Mouse (Mus musculus): ENCODE results near the gene Atp6v0c. TPM values are rescaled to one million over a fixed set of nuclear protein-coding genes. Genes with fewer than 3 reads are reported as not detected.

Gene Atp6v0c
- 55.6 to 90.6 TPM (median 83.3 TPM) in 3 replicates for total RNA-seq (2017)

DNA sequence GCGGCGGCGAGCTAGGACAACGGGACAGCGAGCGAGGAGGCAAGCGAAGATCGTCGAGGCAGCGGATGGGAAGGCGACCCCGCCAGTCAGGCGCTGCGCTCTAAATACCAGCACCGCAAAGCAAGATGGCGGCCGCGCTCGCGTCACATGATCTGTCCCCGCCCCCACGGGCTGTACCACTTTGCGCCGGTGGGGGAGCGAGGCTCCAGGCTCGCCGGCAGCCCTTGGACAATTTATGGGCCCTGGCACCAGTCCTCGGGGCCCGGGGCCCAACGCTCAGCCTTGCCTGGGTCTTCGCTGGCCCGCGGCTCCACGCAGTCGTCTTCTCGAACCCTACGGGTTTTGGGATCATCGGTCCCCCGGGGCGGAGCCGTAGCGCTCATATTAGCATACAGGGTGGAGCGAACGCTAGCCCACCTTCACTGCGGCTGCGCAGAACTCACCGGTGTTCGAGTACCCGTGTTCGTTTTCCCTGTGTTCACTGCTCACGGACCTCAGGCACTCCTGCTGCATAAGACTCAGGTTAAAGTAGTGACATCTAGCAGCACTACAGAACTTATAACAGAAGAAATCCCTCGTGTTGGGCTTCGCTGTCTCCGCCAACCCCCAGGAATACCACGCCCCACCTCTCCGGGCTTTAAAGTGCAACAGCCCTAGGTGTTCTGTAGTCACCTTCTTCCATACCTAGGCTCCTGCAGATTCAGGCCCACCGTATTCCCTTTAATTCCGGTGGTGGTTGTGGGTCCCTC, at the start of gene Atp6v0c:
Gene Atp6v0c (minus strand): TSS at position 386 of the 749 bp plus-strand sequence.
- peak; percentile 49 for ATAC-seq (replicated peaks; ENCODE audit: insufficient number of reproducible peaks, low FRiP score, low TSS enrichment, poor library complexity, severe bottlenecking)

GRCm38 (mm10) chr17:24216836-24217235, 47.3 kb upstream of the Atp6v0c start:
- no peak for ATAC-seq (replicated peaks; ENCODE audit: insufficient number of reproducible peaks, low FRiP score, low TSS enrichment, poor library complexity, severe bottlenecking)

- ATAC-seq (replicated peaks; ENCODE audit: insufficient number of reproducible peaks, low FRiP score, low TSS enrichment, poor library complexity, severe bottlenecking), result no peak
Measured at GRCm38 (mm10) chr17:24213186-24213585, 43.7 kb upstream of the Atp6v0c start.

DNA sequence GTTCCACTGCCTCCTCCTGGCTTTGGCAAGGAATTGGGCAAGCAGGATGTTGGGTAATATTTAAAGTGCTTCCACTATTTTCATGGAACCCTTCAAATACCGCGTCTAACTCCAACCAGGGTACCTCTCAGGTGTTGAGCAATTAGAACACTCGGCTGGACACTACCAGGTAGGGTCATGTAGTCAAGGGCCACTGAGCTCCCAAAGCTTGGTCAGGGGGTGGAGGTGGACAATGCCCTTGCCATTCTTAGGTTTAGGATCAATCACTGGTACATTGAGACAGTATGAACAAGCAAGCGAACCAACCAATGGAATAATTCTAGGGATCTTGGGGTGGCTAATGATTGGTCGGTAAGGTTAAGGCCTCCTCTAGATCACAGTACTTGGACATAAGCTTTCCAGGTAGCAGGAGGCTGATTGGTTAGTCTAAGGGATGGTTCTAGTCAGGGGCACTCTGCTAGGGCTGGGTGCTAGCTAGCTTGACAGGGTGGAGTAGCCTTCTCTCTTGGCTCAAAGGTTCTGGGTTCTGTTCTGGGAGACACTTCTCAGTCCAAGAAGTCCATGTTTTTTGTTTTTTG, 43.0 kb upstream of the Atp6v0c start:
- no peak for ATAC-seq (replicated peaks; ENCODE audit: insufficient number of reproducible peaks, low FRiP score, low TSS enrichment, poor library complexity, severe bottlenecking)

GRCm38 (mm10) chr17:24211631-24212440, 42.3 kb upstream of the Atp6v0c start:
- ATAC-seq (replicated peaks; ENCODE audit: insufficient number of reproducible peaks, low FRiP score, low TSS enrichment, poor library complexity, severe bottlenecking), result peak; percentile 32; the same call in 1 of the 2 replicates

DNA sequence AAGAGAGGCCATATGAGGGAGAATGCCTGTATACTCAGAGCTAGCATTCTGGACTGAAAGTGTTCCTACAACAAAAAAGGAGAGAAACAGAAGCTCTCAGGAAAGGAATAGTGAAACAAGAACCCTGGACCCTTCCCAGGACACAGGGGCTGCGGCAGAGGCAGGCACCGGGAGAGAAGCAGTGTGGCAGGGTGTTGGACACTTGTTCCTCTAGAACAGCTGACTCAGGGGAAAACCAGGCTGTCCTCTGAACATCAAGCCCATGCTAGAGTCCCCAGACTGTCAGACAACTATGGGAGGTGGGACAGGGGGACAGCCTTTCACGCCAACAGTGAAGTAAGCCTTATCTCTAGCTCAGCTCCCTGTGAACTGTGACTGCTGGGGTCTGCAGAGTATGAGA, 41.1 kb upstream of the Atp6v0c start:
- ATAC-seq (replicated peaks; ENCODE audit: insufficient number of reproducible peaks, low FRiP score, low TSS enrichment, poor library complexity, severe bottlenecking), result no peak

- ATAC-seq (replicated peaks; ENCODE audit: insufficient number of reproducible peaks, low FRiP score, low TSS enrichment, poor library complexity, severe bottlenecking), result no peak
Measured at GRCm38 (mm10) chr17:24209916-24210240, 40.4 kb upstream of the Atp6v0c start.

DNA sequence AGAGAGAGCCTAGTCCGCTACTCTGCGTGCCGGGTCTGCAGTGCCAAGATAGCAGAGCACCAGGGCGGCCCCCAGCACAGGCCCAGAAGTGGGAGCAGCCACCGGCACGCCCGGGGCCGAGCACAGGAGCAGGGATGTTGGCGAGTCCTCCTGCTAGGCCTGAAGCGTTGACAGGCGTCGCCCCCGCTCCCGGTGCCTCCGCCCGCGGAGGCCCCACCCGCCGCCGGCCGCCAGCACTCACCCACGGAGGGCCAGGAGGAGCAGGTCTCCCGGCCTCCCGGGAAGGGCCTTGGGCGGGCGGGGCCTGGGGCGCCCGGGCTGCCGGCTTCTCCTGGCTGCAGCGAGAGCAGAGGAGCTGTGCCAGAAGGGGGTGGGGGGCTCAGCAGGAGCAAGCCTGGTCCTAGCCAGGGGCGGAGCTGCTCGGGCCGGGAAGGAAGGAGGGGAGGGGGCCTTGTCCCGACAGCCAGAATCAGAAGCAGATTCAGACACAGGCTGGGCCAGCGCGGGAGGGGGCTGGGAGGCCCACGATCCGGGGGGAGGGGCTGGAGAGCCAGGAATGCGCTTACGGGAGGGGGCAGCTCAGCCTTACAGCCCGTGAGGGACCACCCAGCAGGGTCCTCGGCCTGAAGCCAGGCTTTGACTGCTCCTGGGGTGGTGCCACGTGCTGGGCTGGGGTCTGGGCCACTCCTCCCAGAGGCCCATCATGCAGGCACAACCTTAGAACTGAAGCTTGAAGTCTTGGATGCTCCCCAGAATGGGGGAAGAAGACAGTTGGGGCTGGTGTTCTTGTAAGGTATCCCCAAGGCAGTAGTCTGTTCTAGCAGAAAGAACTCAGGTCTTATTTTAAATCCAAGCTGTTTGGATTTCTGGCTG, 39.8 kb upstream of the Atp6v0c start, which contains the start of gene Ntn3:
Gene Ntn3 (minus strand): TSS at position 489 of the 873 bp plus-strand sequence.
- no peak for ATAC-seq (replicated peaks; ENCODE audit: insufficient number of reproducible peaks, low FRiP score, low TSS enrichment, poor library complexity, severe bottlenecking)

- ATAC-seq (replicated peaks; ENCODE audit: insufficient number of reproducible peaks, low FRiP score, low TSS enrichment, poor library complexity, severe bottlenecking), result no peak
Measured at GRCm38 (mm10) chr17:24208641-24209042, 39.1 kb upstream of the Atp6v0c start.

- no peak for ATAC-seq (replicated peaks; ENCODE audit: insufficient number of reproducible peaks, low FRiP score, low TSS enrichment, poor library complexity, severe bottlenecking)
Measured at GRCm38 (mm10) chr17:24207768-24208640, 38.5 kb upstream of the Atp6v0c start.

GRCm38 (mm10) chr17:24206451-24207351, 37.2 kb upstream of the Atp6v0c start:
- ATAC-seq (replicated peaks; ENCODE audit: insufficient number of reproducible peaks, low FRiP score, low TSS enrichment, poor library complexity, severe bottlenecking), result no peak

- ATAC-seq (replicated peaks; ENCODE audit: insufficient number of reproducible peaks, low FRiP score, low TSS enrichment, poor library complexity, severe bottlenecking), result peak; percentile 38; the same call in 1 of the 2 replicates
Measured at GRCm38 (mm10) chr17:24205908-24206361, 36.4 kb upstream of the Atp6v0c start.

- peak; percentile 28; the same call in 1 of the 2 replicates for ATAC-seq (replicated peaks; ENCODE audit: insufficient number of reproducible peaks, low FRiP score, low TSS enrichment, poor library complexity, severe bottlenecking)
Measured at GRCm38 (mm10) chr17:24205284-24205888, 35.9 kb upstream of the Atp6v0c start, which contains the start of gene Tbc1d24. TSS of gene Tbc1d24 (minus strand) at chr17:24205562.

DNA sequence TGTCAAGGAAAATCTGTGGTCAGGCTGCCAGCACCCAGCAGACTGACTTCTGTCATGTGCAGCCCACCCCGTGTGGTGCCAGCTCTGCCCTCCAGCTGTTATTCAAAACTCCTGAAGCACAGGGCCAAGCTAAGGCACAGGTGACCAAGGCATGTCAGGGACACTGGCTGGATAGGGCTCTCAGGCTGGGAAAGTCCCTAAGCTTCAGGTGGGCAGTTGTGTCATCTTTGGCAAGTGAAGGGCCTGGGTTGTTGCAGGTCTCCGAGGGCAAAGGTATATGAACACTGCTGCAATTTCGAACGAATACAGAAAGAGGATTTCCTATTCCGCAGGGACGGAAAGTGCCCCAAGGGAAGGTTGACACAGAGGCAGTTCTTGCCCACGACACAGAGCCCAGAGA, 35.3 kb upstream of the Atp6v0c start:
- 0 out of 2 replicates have a peak, but pooled peaks have one; percentile 1 for ATAC-seq (replicated peaks; ENCODE audit: insufficient number of reproducible peaks, low FRiP score, low TSS enrichment, poor library complexity, severe bottlenecking)

DNA sequence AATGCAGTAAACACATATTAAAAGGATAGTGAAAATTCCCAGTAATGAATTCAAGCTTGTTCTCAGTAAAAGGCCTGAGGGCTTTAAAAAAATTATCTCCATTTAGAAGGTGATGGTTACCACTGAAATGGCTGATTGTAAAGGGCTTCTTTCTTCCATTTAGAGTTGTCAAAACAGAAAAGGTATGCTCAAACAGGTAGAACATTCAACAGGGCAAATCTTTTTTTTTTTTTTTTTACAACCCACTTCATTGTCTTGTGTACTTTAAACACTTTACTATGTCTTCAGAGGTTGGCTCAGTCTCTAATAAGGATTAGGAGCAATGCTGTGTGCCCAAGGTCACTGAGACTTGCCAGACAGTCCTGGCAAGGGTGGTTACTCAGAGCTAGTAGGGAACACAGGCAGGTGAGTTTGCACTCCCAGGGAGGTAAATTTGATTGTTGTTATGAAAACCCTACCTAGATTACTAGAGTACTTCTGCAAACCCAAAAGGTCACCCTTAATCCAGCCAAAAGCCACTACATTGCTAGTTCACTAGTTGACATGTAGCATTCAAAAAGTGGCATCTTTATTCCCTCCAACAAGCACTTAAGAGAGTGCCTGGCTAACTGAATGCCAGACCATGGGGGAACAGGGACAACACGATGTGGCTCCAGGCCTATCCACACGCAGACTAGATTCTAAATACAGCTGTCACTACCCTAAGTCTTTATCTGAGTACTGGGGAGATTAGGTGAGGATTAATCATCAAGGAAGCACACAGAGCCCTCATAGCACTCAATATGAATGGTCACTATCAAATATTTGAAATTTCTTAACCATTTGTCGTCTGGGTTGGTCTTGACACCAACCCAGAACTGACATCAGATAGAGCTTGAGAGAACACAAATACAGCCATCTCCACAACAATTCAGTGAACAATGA, 34.4 kb upstream of the Atp6v0c start:
- no peak for ATAC-seq (replicated peaks; ENCODE audit: insufficient number of reproducible peaks, low FRiP score, low TSS enrichment, poor library complexity, severe bottlenecking)

Data from monocyte, adult 5-6 weeks (primary cell).